Mouse (Mus musculus): ENCODE results near the gene Kel.

Kel gene

DNA sequence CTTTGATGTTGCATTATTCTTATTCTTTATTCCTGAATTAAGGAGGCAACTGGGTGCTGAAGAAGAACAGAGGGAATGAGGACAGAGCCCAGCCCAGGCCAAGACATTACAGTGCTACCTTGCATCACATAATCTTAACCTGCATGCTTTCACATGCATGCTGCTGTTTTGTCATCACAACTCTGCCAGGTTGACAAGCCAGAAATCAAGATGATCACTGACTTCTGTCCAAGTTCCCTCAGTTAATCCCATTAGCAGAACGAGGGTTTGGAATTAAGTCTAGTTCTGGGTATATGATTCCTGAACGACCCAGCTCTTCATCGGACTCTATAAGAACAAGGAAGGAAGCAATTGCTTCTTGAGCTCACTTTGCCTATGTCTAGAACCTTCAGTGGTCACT is 57.9 kb downstream of the Kel start:
- no peak for DNase-seq (ENCODE audit: low read depth, low spot score)

DNA sequence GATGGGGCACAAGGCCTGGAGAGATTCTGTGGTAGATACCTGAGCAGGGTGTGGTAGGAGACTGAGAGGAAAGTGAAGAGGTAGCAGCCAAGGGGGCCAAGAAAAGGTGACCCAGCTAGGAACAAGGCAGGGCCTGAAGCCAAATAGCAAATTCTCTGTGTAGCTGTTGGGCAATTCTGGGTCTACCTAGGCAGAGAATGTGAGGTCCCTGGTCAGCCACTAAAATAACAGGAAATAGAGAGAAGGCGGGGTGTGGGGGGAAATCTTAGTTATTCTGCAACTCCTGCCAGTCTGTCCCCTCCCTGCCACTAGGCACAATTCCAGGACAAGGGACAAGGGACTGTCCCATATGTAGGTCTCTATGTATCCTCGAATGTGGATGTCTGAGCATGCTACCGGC is 60.9 kb downstream of the Kel start:
- no peak for DNase-seq (ENCODE audit: low read depth, low spot score)

GRCm38 (mm10) chr6:41642765-41643164 is 61.4 kb downstream of the Kel start:
- DNase-seq (ENCODE audit: low read depth, low spot score) = no peak

GRCm38 (mm10) chr6:41641173-41641866 is 62.8 kb downstream of the Kel start:
- DNase-seq (ENCODE audit: low read depth, low spot score) = no peak

DNA sequence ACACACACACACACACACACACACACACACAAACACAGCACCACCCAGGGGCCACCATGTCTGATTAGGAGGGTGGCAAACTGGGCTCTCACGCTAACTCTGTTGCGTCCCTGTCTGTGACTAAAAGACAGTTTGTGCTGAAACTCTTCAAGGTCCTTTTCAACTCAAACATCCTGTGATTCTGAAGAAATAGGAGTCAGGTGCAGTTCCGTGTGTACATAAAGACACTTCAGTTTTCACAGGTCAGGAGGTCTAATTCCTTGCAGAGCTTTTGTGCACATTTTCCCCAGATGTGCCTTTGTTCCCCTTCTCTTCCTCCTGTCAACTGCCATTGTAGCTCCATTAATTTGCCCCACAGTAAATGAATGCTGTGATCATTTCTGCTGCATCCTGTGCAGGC is 63.7 kb downstream of the Kel start:
- no peak for DNase-seq (ENCODE audit: low read depth, low spot score)

DNA sequence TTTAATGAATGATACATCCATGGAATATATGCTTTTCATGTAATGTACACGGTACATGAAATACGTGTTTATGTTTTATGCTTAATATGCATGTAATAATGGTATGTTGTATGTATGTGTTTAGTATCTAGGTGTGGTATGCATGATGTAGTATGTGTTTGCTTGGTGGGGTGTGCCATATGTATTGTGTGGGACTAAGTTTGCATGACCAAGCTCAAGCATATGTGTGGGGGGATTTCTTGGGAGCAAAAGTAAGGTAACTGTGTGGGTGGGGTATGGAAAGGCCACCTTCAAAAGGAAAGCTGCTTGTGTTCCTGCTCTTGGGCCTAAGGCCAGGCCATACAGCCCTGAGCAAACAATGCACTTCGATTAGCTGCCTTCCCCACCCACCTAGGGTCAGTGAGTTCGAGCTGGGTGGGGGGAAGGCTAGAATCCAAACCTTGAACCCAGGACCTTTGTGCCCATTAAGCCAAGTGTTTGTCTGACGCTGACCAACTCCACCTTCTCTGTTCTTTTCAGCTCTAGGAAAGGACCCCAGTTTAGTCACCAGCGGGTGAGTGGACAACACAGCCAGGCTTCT is 66.1 kb downstream of the Kel start:
- DNase-seq (ENCODE audit: low read depth, low spot score) = no peak

GRCm38 (mm10) chr6:41637393-41637792 is 66.7 kb downstream of the Kel start:
- no peak for DNase-seq (ENCODE audit: low read depth, low spot score)

All from embryo, embryonic 11.5 days (tissue).